Mouse (Mus musculus) brain, embryonic 14.5 days (tissue): ENCODE data around the gene Sowahb.

Experiments
- CTCF ChIP-seq: fragments of 200-500 bp; IDR thresholded peaks from 2 replicates; pipeline ENCODE4 v1.5.1; 2012; ENCODE audit warnings: inconsistent platforms, mild to moderate bottlenecking, moderate library complexity, borderline replicate concordance; ENCODE audit not compliant: insufficient read depth, insufficient read length; ENCODE audit errors: extremely low read depth
- POLR2A ChIP-seq: fragments of 200-500 bp; IDR thresholded peaks from 2 replicates; pipeline ENCODE4 v1.6.1; 2012; ENCODE audit warnings: mild to moderate bottlenecking, inconsistent platforms, borderline replicate concordance; ENCODE audit not compliant: poor library complexity, insufficient read depth, insufficient read length, severe bottlenecking; ENCODE audit errors: extremely low read depth

DNA sequence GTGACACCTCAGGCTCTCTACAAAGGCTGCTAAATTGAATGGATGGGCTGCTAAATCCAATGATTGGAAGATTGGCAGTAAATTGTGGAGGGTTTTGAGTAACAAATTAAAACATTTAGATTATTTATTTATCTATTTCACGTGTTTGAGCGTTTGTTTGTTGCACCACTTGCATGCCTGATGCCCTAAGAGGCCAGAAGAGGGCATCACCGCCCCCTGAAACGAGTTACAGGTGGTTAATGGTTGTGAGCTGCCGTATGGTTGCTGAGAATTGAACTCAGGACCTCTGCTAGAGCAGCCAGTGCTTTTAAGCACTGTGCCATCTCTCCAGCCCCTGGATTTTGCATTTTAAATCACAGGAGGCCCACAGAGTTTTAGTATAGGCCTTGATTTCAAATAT is 6.2 kb upstream of the Sowahb start:
- TF ChIP-seq CTCF (0 out of 2 replicates have a peak, but pooled peaks have one; percentile 22), POLR2A (no peak)
